15 mouse cellular contexts compared by ENCODE assay signal in genomic region chr3:101410745-101411144, GRCm38 (mm10). TPM values are rescaled to one million over a fixed set of nuclear protein-coding genes. Genes with fewer than 3 reads are reported as not detected.
A peak's percentile ranks its signal among the peaks of the same experiment; 100 is the strongest.
DNase-seq lines count a peak whose midpoint lies in the region; ATAC-seq and TF ChIP-seq lines count a peak whose summit lies in the region.
"Had no signal": no experiment of that assay in that cellular context is flagged by ENCODE, and none has a peak within 500 bp of the region (broad histone marks: within the 10 kb centered on the region; RNA-seq: fewer than 3 reads in every experiment).

No protein-coding gene starts in this region.

- H3K27me3 ChIP-seq in heart, embryonic 10.5 days (ENCODE audit: insufficient read depth, poor library complexity, severe bottlenecking), result no peaks in the 10 kb centered on the region
- H3K27me3 ChIP-seq in liver, embryonic 12.5 days (replicated peaks), result no peaks in the 10 kb centered on the region
- no peaks in the 10 kb centered on the region for H3K27me3 ChIP-seq in liver, postnatal 0 days (ENCODE audit: insufficient read depth, low read length)
- H3K27me3 ChIP-seq in ES-Bruce4 (ENCODE audit: control insufficient read depth, insufficient read depth, low read length, poor library complexity, severe bottlenecking), result no peaks in the 10 kb centered on the region
- no peaks in the 10 kb centered on the region for H3K27me3 ChIP-seq in limb, embryonic 10.5 days (ENCODE audit: low read depth, poor library complexity, severe bottlenecking)
- H3K27me3 ChIP-seq: liver, embryonic 15.5 days had no signal

- H3K4me2 ChIP-seq in liver, embryonic 12.5 days, result no peak overlapping the region
- H3K4me2 ChIP-seq in liver, postnatal 0 days (ENCODE audit: low read depth, low read length), result no peak overlapping the region
- H3K4me2 ChIP-seq: liver, embryonic 15.5 days had no signal

- no peaks in the 10 kb centered on the region for H3K36me3 ChIP-seq in heart, embryonic 10.5 days
- H3K36me3 ChIP-seq in liver, embryonic 12.5 days, result no peaks in the 10 kb centered on the region
- H3K36me3 ChIP-seq in liver, postnatal 0 days (replicated peaks; ENCODE audit: insufficient read depth, low read length), result no peaks in the 10 kb centered on the region
- H3K36me3 ChIP-seq in ES-Bruce4 (ENCODE audit: control insufficient read depth, insufficient read depth, low read length, poor library complexity, severe bottlenecking), result no peaks in the 10 kb centered on the region
- peaks cover 6% of the 10 kb centered on the region; the same call in 1 of the 2 replicates for H3K36me3 ChIP-seq in limb, embryonic 10.5 days
- H3K36me3 ChIP-seq: liver, embryonic 15.5 days had no signal

- H3K9ac ChIP-seq in liver, embryonic 12.5 days, result no peak overlapping the region
- no peak overlapping the region for H3K9ac ChIP-seq in liver, postnatal 0 days (replicated peaks)
- H3K9ac ChIP-seq in ES-Bruce4 (ENCODE audit: low read depth, poor library complexity, severe bottlenecking), result no peak overlapping the region
- H3K9ac ChIP-seq: liver, embryonic 15.5 days had no signal

- no peaks in the 10 kb centered on the region for H3K9me3 ChIP-seq in heart, embryonic 10.5 days
- no peaks in the 10 kb centered on the region for H3K9me3 ChIP-seq in liver, embryonic 12.5 days (replicated peaks)
- no peaks in the 10 kb centered on the region for H3K9me3 ChIP-seq in liver, postnatal 0 days (ENCODE audit: low read length)
- no peaks in the 10 kb centered on the region for H3K9me3 ChIP-seq in ES-Bruce4 (replicated peaks; ENCODE audit: control insufficient read depth, insufficient read depth, low read length, poor library complexity, severe bottlenecking)
- H3K9me3 ChIP-seq in limb, embryonic 10.5 days (replicated peaks), result no peaks in the 10 kb centered on the region
- H3K9me3 ChIP-seq: liver, embryonic 15.5 days had no signal

- no peak for DNase-seq in heart, embryonic 10.5 days (ENCODE audit: low spot score)
- DNase-seq in heart, adult 18-20 months, result no peak
- DNase-seq in liver, postnatal 0 days, result no peak
- DNase-seq in limb, embryonic 10.5 days (ENCODE audit: low spot score), result no peak
- DNase-seq in ovary, postnatal 14 days (ENCODE audit: low spot score), result no peak
- no peak for DNase-seq in urinary bladder, postnatal 14 days (ENCODE audit: low spot score)
- DNase-seq: adrenal gland, postnatal 25 days; B cell, adult 2 months; cerebellum, adult 9-11 months; kidney, postnatal 10 days; layer of hippocampus, postnatal 36 days; left cerebral cortex, postnatal 4 days had no signal

- no peak for TF ChIP-seq EP300 in liver, postnatal 0 days (IDR thresholded peaks at IDR 0.05; ENCODE audit: low read depth)
- no peak for TF ChIP-seq EP300 in ES-Bruce4 (IDR thresholded peaks at IDR 0.05; ENCODE audit: insufficient read depth, low read depth, low read length)

- WGBS in heart, embryonic 10.5 days, result 28% methylated on average over 3 of the region's 3 CpGs
- WGBS in liver, embryonic 12.5 days (ENCODE audit: insufficient replicate concordance), result 41% methylated on average over 3 of the region's 3 CpGs
- 53% methylated on average over 3 of the region's 3 CpGs for WGBS in liver, postnatal 0 days (ENCODE audit: insufficient replicate concordance)
- 44% methylated on average over 3 of the region's 3 CpGs for WGBS in limb, embryonic 10.5 days

- no peak for TF ChIP-seq CTCF in liver, postnatal 0 days (IDR thresholded peaks at IDR 0.05; ENCODE audit: low read depth)
- no peak for TF ChIP-seq CTCF in ES-Bruce4 (IDR thresholded peaks at IDR 0.05; ENCODE audit: low read depth, low read length)

- H3K4me1 ChIP-seq in heart, embryonic 10.5 days, result peaks cover 94% of the 10 kb centered on the region
- peaks cover 64% of the 10 kb centered on the region for H3K4me1 ChIP-seq in liver, embryonic 12.5 days
- H3K4me1 ChIP-seq in liver, postnatal 0 days (ENCODE audit: insufficient read depth), result no peaks in the 10 kb centered on the region
- H3K4me1 ChIP-seq in ES-Bruce4 (ENCODE audit: control insufficient read depth, insufficient read depth, low read length), result peaks cover 18% of the 10 kb centered on the region
- peaks cover 92% of the 10 kb centered on the region for H3K4me1 ChIP-seq in limb, embryonic 10.5 days

- H3K27ac ChIP-seq in heart, embryonic 10.5 days, result peak overlapping the region; percentile 73; the same call in 1 of the 2 replicates
- peak overlapping the region; percentile 18; the same call in 1 of the 2 replicates for H3K27ac ChIP-seq in liver, embryonic 12.5 days
- no peak overlapping the region for H3K27ac ChIP-seq in liver, postnatal 0 days (ENCODE audit: low read depth)
- H3K27ac ChIP-seq in ES-Bruce4 (ENCODE audit: insufficient read depth, low read length), result peak overlapping the region; percentile 97
- H3K27ac ChIP-seq in limb, embryonic 10.5 days, result peak overlapping the region; percentile 70
- H3K27ac ChIP-seq: liver, embryonic 15.5 days had no signal

- no peak for TF ChIP-seq POLR2A in ES-Bruce4 (IDR thresholded peaks at IDR 0.05; ENCODE audit: insufficient read depth, low read length)

- no peak for ATAC-seq in liver, embryonic 12.5 days
- no peak for ATAC-seq in liver, postnatal 0 days

- H3K4me3 ChIP-seq in heart, embryonic 10.5 days, result no peak overlapping the region
- H3K4me3 ChIP-seq in liver, embryonic 12.5 days, result no peak overlapping the region
- H3K4me3 ChIP-seq in liver, postnatal 0 days (ENCODE audit: low read depth, low read length), result no peak overlapping the region
- H3K4me3 ChIP-seq in ES-Bruce4 (ENCODE audit: low read depth, low read length), result no peak overlapping the region
- no peak overlapping the region for H3K4me3 ChIP-seq in limb, embryonic 10.5 days
- H3K4me3 ChIP-seq: liver, embryonic 15.5 days had no signal

RNA-seq across cellular contexts. Expression of gene Igsf3, which starts 33.9 kb away (rescaled TPM):
- polyA plus RNA-seq in heart, embryonic 10.5 days (2016; fragmentation: Nextera tagmentation; extraction: Ambion mirVana), result 41.9 and 45.9 TPM in 2 replicates
- 10 to 100 TPM; 10.5 to 10.6 TPM for total RNA-seq in heart, adult 18-20 months (2021)
- polyA plus RNA-seq in liver, embryonic 12.5 days (2016; fragmentation: Nextera tagmentation; extraction: Ambion mirVana), result 10.3 and 10.7 TPM in 2 replicates
- 1.7 and 1.9 TPM in 2 replicates for polyA plus RNA-seq in liver, postnatal 0 days (2015; fragmentation: Nextera tagmentation; extraction: Ambion mirVana)
- polyA plus RNA-seq in ES-Bruce4 (2011; ENCODE audit: insufficient read depth, insufficient read length, low read depth, missing spikeins), result 29.1 and 30.5 TPM in 2 replicates
- 59.9 and 84.9 TPM in 2 replicates for polyA plus RNA-seq in limb, embryonic 10.5 days (2016; fragmentation: Nextera tagmentation; extraction: Ambion mirVana)
